Mouse (Mus musculus): Measurements from ENCODE around the gene Ptbp1.

Gene Ptbp1

GRCm38 (mm10) chr10:79853860-79854795, at the start of gene Ptbp1:
TSS of gene Ptbp1 (plus strand) at chr10:79854427.
- peak; percentile 100 for DNase-seq (ENCODE audit: low read depth, low spot score)

GRCm38 (mm10) chr10:79805636-79806035, 48.6 kb upstream of the Ptbp1 start:
- no peak for DNase-seq (ENCODE audit: low read depth, low spot score)

- no peak for DNase-seq (ENCODE audit: low read depth, low spot score)
Observed at GRCm38 (mm10) chr10:79806331-79806730, 47.9 kb upstream of the Ptbp1 start.

- DNase-seq (ENCODE audit: low read depth, low spot score), result peak; percentile 70
Observed at GRCm38 (mm10) chr10:79806972-79807371, 47.3 kb upstream of the Ptbp1 start.

GRCm38 (mm10) chr10:79807826-79808225, 46.4 kb upstream of the Ptbp1 start:
- no peak for DNase-seq (ENCODE audit: low read depth, low spot score)

- DNase-seq (ENCODE audit: low read depth, low spot score), result no peak
Observed at GRCm38 (mm10) chr10:79808728-79809127, 45.5 kb upstream of the Ptbp1 start.

GRCm38 (mm10) chr10:79811736-79812637, 42.2 kb upstream of the Ptbp1 start:
- peak; percentile 78 for DNase-seq (ENCODE audit: low read depth, low spot score)

- DNase-seq (ENCODE audit: low read depth, low spot score), result no peak
Observed at GRCm38 (mm10) chr10:79814271-79814842, 39.9 kb upstream of the Ptbp1 start.

GRCm38 (mm10) chr10:79815671-79816494, 38.3 kb upstream of the Ptbp1 start:
- no peak for DNase-seq (ENCODE audit: low read depth, low spot score)

GRCm38 (mm10) chr10:79817111-79817510, 37.1 kb upstream of the Ptbp1 start:
- no peak for DNase-seq (ENCODE audit: low read depth, low spot score)

GRCm38 (mm10) chr10:79818225-79818624, 36.0 kb upstream of the Ptbp1 start:
- DNase-seq (ENCODE audit: low read depth, low spot score), result no peak

- no peak for DNase-seq (ENCODE audit: low read depth, low spot score)
Observed at GRCm38 (mm10) chr10:79819606-79820005, 34.6 kb upstream of the Ptbp1 start.

- no peak for DNase-seq (ENCODE audit: low read depth, low spot score)
Observed at GRCm38 (mm10) chr10:79820277-79820676, 34.0 kb upstream of the Ptbp1 start.

- peak; percentile 45 for DNase-seq (ENCODE audit: low read depth, low spot score)
Observed at GRCm38 (mm10) chr10:79820782-79821181, 33.4 kb upstream of the Ptbp1 start, which contains the start of gene Misp. TSS of gene Misp (plus strand) at chr10:79820989.

- no peak for DNase-seq (ENCODE audit: low read depth, low spot score)
Observed at GRCm38 (mm10) chr10:79821731-79822130, 32.5 kb upstream of the Ptbp1 start.

- DNase-seq (ENCODE audit: low read depth, low spot score), result no peak
Observed at GRCm38 (mm10) chr10:79822372-79822771, 31.9 kb upstream of the Ptbp1 start.

- no peak for DNase-seq (ENCODE audit: low read depth, low spot score)
Observed at GRCm38 (mm10) chr10:79823011-79823410, 31.2 kb upstream of the Ptbp1 start.

- no peak for DNase-seq (ENCODE audit: low read depth, low spot score)
Observed at GRCm38 (mm10) chr10:79824413-79824812, 29.8 kb upstream of the Ptbp1 start.

- DNase-seq (ENCODE audit: low read depth, low spot score), result no peak
Observed at GRCm38 (mm10) chr10:79831583-79831982, 22.6 kb upstream of the Ptbp1 start.

- no peak for DNase-seq (ENCODE audit: low read depth, low spot score)
Observed at GRCm38 (mm10) chr10:79832026-79832785, 22.0 kb upstream of the Ptbp1 start.

Measured in R1 (cell line).